Mouse (Mus musculus) MN1 (cell line): Measurements from ENCODE around the gene Ass1.
A peak's percentile ranks its signal among the peaks of the same experiment; 100 is the strongest.

Source experiments
- DNase-seq: peaks from one replicate; pipeline ENCODE4 v3.0.0-alpha.2; 2016; ENCODE audit warnings: low spot score

Ass1 gene

DNA sequence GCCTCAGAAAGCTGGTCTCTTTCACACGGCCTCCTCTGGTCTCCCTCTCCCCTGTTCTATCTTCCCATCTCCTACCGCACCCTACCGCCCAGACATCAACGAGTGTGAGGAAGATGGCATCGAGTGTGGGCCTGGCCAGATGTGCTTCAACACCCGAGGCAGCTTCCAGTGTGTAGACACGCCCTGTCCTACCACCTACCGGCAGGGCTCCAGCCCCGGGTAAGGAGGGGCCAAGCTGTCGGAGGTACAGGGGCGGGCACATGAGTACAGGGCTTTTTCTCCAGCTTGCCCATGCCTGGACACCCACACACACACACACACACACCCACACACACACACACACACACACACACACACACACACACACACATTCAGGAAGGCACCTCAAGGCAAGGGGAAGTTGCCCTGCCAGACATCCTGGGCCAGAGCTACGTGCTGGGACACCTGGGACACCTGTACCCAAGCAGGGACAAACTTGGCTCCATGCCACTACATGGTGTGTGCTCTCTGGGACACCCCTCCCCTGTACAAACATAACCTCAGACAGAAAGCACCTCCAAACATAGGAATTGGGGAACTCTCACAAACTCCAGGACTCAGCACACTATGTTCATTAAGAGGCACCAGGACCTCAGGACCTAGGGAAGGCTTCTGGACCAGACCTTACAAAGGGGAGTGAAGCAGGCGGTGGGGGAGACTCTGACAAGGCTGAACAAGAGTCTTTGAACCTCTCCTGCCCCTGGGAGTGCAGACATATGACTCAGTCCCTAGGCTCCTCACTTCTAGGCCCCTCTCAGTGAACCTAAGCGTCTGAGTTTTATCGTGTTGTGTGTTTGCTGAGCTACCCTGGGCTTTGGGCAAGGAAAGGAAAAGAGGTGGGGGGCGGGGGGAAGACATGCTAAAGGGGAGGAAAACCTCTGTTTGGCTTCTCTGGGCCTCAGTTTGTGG is 10.7 kb upstream of the Ass1 start:
- DNase-seq: peak; percentile 74

DNA sequence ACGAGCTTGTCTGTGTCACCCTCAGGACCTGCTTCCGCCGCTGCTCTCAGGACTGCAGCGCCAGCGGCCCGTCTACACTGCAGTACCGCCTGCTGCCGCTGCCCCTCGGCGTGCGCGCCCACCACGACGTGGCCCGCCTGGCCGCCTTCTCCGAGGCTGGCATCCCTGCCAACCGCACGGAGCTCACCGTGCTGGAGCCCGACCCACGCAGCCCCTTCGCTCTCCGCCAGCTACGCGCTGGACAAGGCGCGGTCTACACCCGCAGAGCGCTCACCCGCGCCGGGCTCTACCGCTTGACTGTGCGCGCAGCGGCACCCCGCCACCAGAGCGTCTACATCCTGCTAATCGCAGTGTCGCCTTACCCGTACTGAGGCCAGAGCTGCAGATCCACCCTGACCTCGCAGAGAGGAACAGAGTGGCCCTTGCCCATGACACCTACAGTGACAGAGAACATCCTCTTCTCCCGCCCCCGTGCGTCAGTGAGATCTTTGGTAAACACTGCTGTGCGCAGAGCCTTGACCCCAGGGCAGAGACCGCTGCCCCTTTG is 9.9 kb upstream of the Ass1 start:
- peak; percentile 84 for DNase-seq

GRCm38 (mm10) chr2:31460920-31461319 is 9.1 kb upstream of the Ass1 start:
- DNase-seq: peak; percentile 50

DNA sequence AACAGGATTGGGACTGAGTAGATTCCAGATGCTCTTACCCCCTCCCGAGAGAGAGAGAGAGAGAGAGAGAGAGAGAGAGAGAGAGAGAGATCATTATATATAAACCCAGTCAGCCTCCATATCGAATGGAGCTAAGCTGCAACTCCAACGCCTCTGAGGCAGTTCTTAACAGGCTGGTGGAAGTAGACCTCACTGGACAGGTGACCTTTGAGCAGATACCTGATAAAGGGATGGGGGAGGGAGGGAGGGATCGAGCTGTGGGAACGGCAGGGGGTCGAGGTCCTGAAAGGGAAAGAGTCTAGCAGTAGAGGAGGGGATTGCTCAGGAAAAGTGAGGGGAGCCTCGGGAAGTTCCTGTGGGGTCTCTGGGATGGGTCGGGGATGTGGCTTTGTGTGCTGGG is 8.0 kb upstream of the Ass1 start:
- DNase-seq: no peak

GRCm38 (mm10) chr2:31463253-31463652 is 6.8 kb upstream of the Ass1 start:
- DNase-seq: no peak

- no peak for DNase-seq
These were observed 6.1 kb upstream of the Ass1 start for GRCm38 (mm10) chr2:31463696-31464528.

DNA sequence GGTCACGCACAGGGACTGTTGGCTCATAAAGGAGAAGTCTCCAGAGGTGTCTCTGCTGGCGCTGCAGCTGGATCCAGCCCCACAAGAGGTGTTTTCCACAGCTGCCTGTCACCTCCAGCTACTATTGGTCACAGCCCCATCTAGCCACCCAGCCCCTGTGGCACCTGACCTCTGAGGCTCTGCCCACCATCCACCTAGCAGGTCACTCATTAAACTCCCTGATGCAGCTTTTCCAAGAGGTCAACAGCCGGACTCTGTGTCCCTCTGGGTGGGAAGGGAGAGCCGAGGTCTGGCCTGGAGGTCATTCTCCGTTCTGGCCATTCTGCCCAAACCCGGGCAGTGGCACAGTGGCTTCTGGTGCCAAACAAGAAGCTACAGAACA is 5.5 kb upstream of the Ass1 start:
- DNase-seq: no peak

GRCm38 (mm10) chr2:31467457-31467856 is 2.5 kb upstream of the Ass1 start:
- DNase-seq: no peak

- DNase-seq: no peak
These were observed 1.1 kb upstream of the Ass1 start for GRCm38 (mm10) chr2:31468857-31469256.

- no peak for DNase-seq
These were observed 527 bp upstream of the Ass1 start for GRCm38 (mm10) chr2:31469480-31469879.

GRCm38 (mm10) chr2:31470683-31471385 is 827 bp downstream of the Ass1 start:
- peak; percentile 56 for DNase-seq

DNA sequence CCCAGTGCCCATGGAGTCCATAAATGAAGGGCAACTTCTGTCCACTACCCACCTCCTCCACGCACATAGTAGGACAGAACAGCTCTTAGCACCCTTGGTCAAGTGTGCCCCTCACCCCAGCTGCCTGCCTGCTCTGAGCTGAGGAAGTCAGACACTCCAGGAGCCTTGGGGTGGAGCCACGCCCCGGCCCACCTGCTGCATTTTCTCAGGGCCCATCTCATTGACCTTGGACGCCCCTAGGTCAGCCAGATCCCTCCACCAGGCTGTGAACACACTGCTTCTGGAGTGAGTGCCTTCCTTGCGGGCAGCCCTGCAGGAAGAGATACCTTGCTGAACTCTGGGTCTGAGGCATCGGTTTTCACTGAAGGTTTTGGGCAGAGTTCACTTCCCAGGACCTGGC is 1.6 kb downstream of the Ass1 start:
- no peak for DNase-seq

DNA sequence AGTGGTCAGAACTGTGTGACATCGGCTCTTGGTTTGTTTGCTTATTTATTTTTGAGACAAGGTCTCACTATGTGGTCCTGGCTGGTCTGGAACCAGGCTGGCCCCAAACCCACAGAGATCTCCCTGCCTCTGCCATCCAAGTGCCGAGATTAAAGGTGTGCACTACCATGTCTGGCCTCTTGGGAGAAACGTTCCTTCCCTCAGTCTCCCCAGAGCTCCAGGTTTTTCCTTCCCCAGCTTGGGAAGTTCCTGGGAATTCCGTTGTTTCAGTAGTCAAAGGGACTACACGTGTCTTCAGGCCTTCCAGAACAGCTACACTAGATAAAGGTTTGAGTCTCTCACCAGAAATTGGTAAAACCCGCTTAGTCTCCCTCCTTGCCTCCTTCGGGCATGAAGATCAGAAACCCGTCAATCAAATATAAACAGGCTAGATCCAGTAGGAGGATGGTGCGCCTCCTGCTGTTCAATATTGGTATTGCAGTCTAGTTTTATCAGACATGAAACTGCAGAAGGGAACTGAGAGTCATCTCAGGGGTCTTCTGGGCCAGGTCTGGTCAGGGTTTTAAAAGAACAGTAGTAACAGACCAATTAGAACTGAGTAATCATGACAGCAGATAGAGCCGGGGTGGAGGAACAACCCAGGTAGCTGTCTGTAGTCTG is 2.5 kb downstream of the Ass1 start:
- peak; percentile 67 for DNase-seq

DNA sequence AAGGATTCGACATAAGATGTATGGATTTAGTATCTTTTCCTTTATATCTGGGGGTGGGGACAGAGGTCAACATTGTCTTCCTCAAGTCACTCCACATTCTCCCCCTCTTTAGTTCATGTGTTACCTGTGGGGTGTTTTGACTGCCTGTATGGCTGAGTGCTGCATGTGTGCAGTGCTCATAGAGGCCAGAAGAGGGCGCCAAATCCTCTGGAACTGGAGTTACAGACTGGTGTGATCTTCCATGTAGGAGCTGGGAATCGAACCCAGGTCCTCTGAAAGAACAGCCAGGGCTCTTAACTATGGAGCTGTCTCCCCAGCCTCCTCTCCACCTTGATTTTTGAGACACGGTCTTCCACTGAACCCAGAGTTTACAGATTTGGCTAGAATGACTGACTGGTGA is 3.9 kb downstream of the Ass1 start:
- no peak for DNase-seq

DNA sequence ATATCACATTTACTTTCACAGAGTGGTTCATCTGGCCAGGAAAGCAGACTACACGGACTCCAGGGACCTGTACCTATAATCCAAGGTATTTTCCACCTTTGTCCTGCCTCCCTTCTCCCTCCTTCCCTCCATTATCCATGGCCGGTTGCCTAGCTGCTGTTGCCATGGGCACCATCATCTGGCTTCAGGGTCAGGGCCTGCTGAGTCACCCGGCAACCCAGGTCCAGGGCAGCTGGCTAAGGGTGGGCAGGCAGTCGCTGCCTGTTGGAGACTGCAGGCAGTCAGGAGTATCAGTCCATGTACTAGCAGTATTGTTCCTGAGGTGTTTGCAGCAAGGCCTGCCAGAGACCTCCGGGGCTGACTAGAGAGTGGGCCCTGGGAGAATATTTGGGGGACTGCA is 4.7 kb downstream of the Ass1 start:
- peak; percentile 78 for DNase-seq

- DNase-seq: no peak
These were observed 6.3 kb downstream of the Ass1 start for GRCm38 (mm10) chr2:31476107-31476820.

GRCm38 (mm10) chr2:31477234-31478161 is 7.5 kb downstream of the Ass1 start:
- no peak for DNase-seq

DNA sequence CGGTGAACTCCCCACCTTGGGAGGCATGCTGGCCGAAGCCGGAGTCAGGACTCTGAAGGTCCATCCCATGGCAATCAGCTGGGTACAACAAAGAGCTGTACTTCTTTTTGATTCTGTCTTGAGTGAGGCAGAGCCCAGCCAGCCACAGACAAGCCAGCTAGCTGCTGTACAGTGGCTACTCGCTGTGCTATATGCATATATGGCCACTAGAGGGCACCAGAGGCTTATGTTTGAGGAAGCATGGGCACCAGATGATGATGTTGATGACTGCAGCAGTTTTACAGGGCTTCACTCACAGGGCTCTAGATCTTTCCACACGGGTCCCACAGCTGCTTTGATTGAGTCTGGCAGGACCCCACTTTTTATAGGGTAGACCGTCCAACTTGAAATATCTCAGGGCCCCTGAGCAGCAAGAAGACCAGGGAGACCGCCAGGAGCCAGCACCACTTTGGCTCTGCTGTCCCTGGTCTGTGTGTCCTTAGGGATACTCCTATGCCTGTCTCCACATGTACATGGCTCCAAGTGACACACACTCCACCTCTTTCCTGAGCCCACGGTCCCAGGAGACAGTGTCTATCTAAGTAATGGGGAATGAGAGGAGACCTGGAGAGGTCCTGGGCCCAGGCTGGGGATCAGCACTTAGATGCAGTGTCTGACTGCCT is 13.0 kb downstream of the Ass1 start:
- peak; percentile 91 for DNase-seq

- peak; percentile 79 for DNase-seq
These were observed 14.2 kb downstream of the Ass1 start for GRCm38 (mm10) chr2:31484187-31484586.
